8 mouse cellular contexts compared by ENCODE assay signal in genomic region chr11:97766154-97766881, GRCm38 (mm10). TPM values are rescaled to one million over a fixed set of nuclear protein-coding genes. Genes with fewer than 3 reads are reported as not detected.
DNase-seq lines count a peak whose midpoint lies in the region; ATAC-seq lines count a peak whose summit lies in the region.

Gene Cwc25, minus strand, starts transcription at chr11:97766556.

- H3K4me2 ChIP-seq in hindbrain, embryonic 16.5 days (ENCODE audit: low read length): peak within 1 kb of the TSS; percentile 83

- peaks cover 51% of the 10 kb centered on the region for H3K79me2 ChIP-seq in macrophage (ENCODE audit: inconsistent target)

- peak within 1 kb of the TSS; percentile 89 for H3K9ac ChIP-seq in hindbrain, embryonic 16.5 days (ENCODE audit: low read depth, low read length)

- H3K27me3 ChIP-seq in hindbrain, embryonic 16.5 days (replicated peaks; ENCODE audit: control insufficient read depth, insufficient read depth, low read length): no peaks in the 10 kb centered on the region

- peaks cover 14% of the 10 kb centered on the region for H3K36me3 ChIP-seq in hindbrain, embryonic 16.5 days (ENCODE audit: control insufficient read depth, insufficient read depth, low read length)
- peaks cover 28% of the 10 kb centered on the region for H3K36me3 ChIP-seq in macrophage (ENCODE audit: inconsistent target)

- peak; percentile 97 for ATAC-seq in hindbrain, embryonic 16.5 days

- H3K9me3 ChIP-seq in hindbrain, embryonic 16.5 days (ENCODE audit: control insufficient read depth, low read length): no peaks in the 10 kb centered on the region

- peak within 1 kb of the TSS; percentile 92 for H3K27ac ChIP-seq in hindbrain, embryonic 16.5 days (ENCODE audit: low read depth, low read length)
- peak within 1 kb of the TSS; percentile 75 for H3K27ac ChIP-seq in macrophage

- WGBS in hindbrain, embryonic 16.5 days: under 1% methylated on average over 38 of the region's 38 CpGs
- WGBS in macrophage (ENCODE audit: missing documents): under 1% methylated on average over 38 of the region's 38 CpGs

- peak; percentile 96 for DNase-seq in WW6 (ENCODE audit: low read depth, low spot score)
- DNase-seq in cerebellum, postnatal 4 days (ENCODE audit: low spot score in 2 of 2): peak; percentile 89 to 93
- DNase-seq in gastrocnemius, adult 18-20 months (ENCODE audit: low spot score): peak; percentile 96
- peak; percentile 97 to 98 for DNase-seq in left cerebral cortex, adult 18-20 months (ENCODE audit: low spot score in 2 of 2)
- DNase-seq in right cerebral cortex, adult 18-20 months: peak; percentile 97
- peak; percentile 85 for DNase-seq in urinary bladder, postnatal 10 days (ENCODE audit: low spot score)

- H3K4me3 ChIP-seq in hindbrain, embryonic 16.5 days (ENCODE audit: low read length): peak within 1 kb of the TSS; percentile 82
- peak within 1 kb of the TSS; percentile 100 for H3K4me3 ChIP-seq in macrophage (ENCODE audit: inconsistent target)

- H3K4me1 ChIP-seq in hindbrain, embryonic 16.5 days (ENCODE audit: control insufficient read depth, insufficient read depth, low read depth, low read length): peaks cover 13% of the 10 kb centered on the region

RNA-seq across cellular contexts. Expression of gene Cwc25, which starts in this region (rescaled TPM):
- total RNA-seq in gastrocnemius, adult 18-20 months (2021): 1 to 10 TPM; 5.2 to 5.9 TPM
- 14.1 and 16.2 TPM in 2 replicates for polyA plus RNA-seq in hindbrain, embryonic 16.5 days (2015; fragmentation: Nextera tagmentation; extraction: Ambion mirVana)
- 10 to 100 TPM; 18.7 to 19.9 TPM for total RNA-seq in left cerebral cortex, adult 18-20 months (2021)
- total RNA-seq in macrophage (2018; cell fraction: chromatin; rRNA removed): 10 to 100 TPM; 37.3 to 76.4 (median 49.9) TPM
- 10 to 100 TPM; 18.8 to 25.0 (median 21.2) TPM for total RNA-seq in macrophage (2018; cell fraction: cytosol; rRNA removed)
- 10 to 100 TPM; 24.8 to 40.9 (median 32.6) TPM for total RNA-seq in macrophage (2018; cell fraction: nucleus; rRNA removed)
- 16.4 to 22.4 TPM (median 16.9 TPM) in 3 replicates for polyA plus RNA-seq in macrophage (2018)

Comparison
In these comparisons a context has a peak if more than half of its experiments do, and no peak if none do; other contexts are left out.
1. Peak in every context shown above with its lines: DNase-seq, ATAC-seq, H3K4me3 ChIP-seq and H3K27ac ChIP-seq.